Mouse (Mus musculus) ES-Bruce4 (cell line): ENCODE data around the gene Tspan4.

Source experiments
- EP300 ChIP-seq: IDR thresholded peaks from 2 replicates; pipeline ENCODE4 v1.6.1; 2011; ENCODE audit warnings: low read depth, low read length; ENCODE audit not compliant: insufficient read depth
- POLR2A ChIP-seq: IDR thresholded peaks from one replicate; pipeline ENCODE4 v1.8.1; 2011; ENCODE audit warnings: low read length; ENCODE audit not compliant: insufficient read depth

DNA sequence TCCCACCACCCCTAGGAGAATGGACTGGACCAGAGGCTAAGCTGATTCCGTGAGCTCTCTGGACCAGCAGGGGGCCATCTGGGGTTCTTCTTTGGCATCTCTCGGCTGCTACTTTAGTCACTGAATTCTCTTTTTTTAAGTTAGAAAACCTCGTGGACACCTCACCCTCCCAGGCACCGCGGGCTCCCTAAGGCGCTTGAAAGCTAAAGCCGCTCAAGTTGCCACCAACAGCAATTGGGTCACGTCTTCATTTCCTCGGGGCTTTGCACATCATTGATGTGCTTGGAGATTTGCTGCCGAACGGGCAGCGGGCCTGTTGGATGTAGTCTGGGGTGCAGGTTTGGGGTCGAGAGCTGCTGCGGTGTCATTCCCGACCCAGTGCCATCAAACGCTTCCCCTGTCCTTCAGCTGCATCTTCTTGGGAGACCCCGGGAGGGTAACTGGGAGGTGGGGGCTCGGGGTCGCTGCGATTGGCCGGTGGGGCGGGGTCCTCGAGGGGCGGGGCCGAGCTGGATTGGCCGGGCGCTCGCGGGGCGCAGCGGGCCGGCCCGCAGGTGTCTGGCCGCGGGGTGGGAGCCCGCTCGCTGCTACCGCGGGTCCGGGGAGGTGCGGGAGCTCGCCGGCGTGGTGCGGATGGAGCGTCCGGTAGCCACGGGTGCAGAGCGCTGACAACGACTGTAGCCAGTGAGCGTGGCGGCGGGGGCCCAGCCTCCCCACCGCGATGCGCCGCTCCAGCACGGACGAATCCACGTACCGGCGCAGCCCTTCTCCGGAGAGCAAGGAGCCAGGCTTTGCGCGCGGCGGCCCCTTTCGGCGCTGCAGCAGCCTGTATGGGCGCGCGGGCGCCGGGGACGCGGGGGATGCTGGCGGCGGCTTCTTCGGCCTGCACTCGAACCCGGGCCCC is 6.7 kb downstream of the Tspan4 start:
- no peak for TF ChIP-seq EP300
- TF ChIP-seq POLR2A: peak; percentile 53
